Mouse (Mus musculus): ENCODE data around the gene Zscan4-ps2.
"Not testable (repeated sequence)": the region's sequence is repeated elsewhere in the genome, so short reads cannot be mapped to it uniquely, and the experiment has no call there.

Zscan4-ps2 gene

GRCm38 (mm10) chr7:11514010-11514409, at the start of gene Zscan4-ps2:
TSS of gene Zscan4-ps2 (plus strand) at chr7:11514310.
- not testable (repeated sequence) for DNase-seq (ENCODE audit: extremely low spot score, low read depth, low spot score)

Measured in hindlimb bud, embryonic 11.5 days (tissue).